Mouse (Mus musculus) cerebellum, adult 8-10 months (tissue): ENCODE data around the gene Evi5.

Source experiments
- DNase-seq: peaks from one replicate; pipeline ENCODE4 v3.0.0; 2022

Evi5 gene

GRCm38 (mm10) chr5:107731844-107732243 is 143.1 kb downstream of the Evi5 start:
- DNase-seq = no peak

DNA sequence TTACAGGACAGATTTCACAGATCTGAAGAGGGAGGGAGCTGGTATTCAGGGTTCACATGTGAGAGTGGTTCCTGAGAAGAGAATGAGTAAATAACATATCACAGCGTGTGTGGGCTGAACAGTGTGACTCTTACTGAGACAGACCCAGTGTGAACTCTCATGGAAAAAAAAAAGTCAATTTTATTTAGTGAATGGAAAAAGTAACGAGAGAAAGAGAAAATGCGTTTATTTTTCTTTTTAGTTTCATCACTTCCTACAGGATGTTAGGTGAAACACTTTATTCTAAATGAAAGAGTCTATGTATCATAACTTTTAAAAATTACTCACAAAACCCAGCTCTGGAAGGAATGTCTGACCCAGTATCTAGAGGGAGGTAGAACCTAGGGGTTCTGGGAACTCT is 143.5 kb downstream of the Evi5 start:
- no peak for DNase-seq

DNA sequence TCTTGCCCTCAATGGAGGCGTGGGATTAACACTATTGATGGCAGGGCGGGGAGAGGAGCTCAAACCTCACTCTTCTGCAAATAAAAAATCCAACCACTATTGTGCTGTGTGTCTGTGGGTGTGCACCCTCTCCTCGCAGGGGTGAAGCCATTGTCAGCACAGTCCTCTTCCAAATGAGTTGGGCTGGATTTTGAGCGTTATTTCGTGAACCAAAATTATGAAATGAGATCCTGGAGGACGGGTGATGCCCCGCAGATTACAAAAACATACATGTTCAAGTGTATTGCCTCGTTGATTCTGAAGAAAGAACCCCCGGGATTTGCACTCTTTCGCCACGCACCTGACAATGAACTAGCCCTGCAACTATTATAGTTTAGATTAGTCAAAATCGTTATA is 147.9 kb downstream of the Evi5 start:
- DNase-seq = no peak

DNA sequence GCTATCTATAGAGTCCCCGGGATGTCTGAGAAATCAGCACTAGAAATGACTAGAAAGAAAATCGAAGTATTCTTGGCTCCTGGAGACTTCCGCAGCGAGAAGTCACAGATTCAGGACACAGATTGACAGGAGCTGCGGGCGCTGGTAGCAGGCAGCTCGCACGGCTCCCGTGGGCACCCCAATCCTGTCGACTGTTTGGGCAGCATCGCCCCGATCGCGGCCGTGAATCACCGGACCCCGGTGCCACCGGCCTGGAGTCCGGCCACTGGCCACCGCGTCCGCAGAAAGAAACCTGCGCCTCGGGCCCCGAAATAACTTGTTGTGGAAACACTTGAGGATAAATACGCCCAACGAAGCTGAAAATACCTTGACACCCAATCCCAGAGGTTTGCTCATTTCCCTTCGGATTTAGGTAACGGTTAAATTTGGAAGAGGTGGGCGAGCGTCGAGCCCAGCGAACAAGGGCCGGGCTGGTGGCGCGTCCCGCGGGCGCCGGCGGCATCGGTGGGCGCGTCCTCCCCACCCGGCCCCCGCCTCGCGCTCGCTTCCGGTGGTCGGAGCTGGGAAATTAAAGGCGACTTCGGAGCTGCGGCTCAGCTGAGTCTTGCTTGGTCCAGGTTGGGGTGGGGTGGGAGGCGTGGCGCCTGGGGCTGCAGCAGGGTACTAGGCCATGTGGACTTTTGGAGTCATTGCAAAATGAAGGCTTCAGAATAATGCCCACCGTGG is 148.5 kb downstream of the Evi5 start:
- DNase-seq = no peak

DNA sequence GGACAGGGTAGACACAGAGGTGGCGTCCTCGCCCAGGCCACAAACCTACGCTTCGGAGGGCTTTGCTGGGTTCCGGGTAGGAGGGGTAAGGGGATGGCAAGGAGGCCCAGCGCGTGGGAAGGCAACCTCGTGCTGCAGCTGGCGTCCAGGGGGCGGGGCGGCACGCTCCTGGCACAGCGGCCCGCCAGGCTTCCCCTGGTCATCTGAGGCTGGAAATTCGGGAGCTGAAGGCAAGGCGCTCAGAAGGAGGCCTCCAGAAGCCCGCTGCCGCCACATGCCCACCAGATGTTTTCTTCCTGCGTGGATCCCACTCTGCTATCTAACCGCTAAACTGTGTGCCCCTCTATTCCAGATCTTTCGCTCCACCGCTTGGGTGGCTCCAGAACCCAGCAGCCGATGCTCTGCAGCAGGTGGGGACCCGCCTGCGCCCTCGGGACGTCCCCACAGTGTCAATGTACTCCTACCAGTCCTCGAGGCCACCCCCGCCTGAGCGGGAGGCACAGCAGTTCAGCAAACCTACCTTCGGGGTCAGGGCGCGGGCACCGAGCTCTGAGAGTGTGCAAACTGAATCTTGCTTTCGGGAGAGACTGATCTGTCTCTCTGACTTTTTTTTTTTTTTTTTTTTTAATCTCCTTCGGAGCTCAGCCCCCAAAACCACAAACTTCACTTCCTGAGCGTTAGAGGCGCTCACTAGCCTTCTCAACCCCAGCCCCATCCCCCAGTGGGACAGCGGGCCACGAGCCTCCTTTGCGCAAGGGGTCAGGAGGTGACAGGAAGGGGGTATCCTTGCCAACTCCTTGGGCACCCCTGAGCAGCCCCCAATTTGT is 149.3 kb downstream of the Evi5 start, which contains the start of gene Gfi1:
Gene Gfi1 (minus strand): TSS at position 602 of the 827 bp plus-strand sequence.
- DNase-seq = no peak

GRCm38 (mm10) chr5:107724661-107725434 is 150.1 kb downstream of the Evi5 start:
- no peak for DNase-seq

GRCm38 (mm10) chr5:107723541-107724511 is 151.1 kb downstream of the Evi5 start:
- DNase-seq = no peak

DNA sequence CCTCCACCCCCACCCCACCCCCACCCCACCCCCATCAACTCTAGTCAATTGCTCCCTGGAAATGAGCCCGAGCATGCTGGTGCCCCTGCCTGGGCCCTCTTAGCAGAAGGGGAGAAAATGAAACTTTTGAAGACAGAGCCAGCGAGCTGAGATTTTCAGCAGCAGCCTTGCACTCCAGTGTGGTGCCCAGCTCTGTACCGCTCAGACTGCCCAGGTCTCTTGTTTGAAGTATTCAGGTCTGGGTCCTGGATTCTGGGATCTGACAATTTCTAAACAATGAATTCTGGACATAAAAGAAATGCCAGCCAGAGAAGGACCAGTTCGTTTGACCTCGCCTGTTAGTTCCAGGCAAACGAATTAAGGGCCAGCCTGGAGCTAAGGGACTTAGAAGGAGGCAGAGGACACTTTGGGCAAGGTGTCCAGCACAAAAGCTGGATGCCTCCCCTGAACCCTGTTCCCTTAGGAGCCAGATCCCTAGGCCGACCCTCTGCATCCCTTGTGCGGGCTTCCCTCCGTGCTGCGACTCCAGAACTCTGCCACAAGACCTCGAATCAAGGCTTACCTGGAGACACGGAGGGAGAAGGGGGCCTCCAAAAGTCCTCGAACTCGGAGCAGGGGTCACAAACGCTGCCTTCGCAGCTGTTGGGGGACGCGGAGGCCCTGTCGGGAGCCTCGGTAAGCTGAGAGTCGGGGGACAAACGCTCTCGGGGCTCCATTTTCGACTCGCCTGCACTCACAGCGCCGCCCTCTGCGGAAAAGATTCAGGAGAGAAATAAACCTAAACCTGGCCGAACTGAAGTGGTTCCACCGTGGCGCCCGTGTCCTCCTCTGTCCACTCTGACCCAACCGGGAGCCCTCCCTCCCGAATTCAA is 152.0 kb downstream of the Evi5 start:
- DNase-seq = no peak

DNA sequence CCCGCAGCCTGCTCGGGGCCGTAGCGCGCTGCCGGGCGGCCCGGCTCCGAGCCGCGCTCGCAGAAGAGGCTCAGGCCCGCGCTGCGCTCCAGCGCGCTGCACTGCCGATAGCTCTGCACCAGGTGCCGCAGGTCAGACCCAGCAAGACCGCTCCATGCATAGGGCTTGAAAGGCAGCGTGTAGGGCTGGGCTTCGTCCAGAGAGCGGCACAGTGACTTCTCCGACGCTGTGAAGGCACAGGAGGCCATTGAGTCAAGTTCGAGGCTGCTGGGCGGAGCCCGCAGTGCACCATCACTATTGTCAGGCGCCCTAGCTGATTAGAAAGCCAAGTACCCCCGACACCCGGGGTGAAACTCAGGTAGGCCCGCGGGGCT is 153.3 kb downstream of the Evi5 start:
- DNase-seq = no peak

DNA sequence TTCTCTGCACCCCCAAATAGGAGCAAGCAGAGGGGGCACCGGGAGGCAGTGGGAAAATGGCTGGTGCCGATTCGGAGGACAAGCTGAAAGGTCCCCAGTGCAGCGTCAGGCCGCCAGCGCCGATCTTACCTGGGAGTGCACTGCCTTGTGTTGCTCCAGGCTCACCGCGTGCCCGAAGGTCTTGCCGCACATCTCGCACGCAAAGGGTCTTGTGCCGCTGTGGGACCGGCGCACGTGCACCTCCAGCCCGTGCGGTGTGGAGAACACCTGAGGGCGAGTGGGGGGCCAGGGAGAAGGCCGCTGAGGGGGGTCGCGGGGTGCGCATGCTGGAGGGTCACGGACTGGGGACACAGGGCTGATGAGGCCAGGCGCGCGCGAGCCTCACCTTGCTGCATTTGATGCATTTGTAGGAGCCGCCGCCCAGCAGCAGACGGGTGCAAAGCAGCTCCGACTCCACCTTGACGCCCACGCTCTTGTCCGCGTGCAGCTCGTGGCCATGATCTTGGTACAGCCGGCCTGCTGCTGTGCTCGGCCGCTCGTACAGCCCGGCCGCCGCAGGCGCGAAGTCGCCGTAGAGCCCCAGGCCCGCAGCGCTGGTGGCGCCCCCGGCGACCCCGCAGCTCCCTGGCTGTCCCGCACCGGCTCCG is 153.8 kb downstream of the Evi5 start:
- no peak for DNase-seq

DNA sequence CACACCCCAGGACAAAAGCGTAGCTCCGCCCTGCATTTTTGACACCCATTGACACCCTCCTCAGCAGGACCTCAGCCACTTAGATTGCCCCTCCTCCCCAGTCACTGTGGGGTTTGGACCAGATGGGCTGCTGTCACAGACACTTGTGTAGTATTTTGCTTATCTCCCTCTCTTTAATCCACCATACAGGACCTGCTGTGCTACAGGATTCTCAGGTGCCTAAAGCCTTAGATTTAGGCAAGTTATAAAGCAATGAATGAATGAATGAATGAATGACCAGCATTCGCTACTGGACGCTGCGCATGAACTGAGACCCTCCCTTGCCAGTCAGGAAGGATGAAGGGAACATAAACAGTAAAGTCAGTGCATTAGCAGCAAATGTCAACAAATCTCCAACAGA is 154.4 kb downstream of the Evi5 start:
- DNase-seq = no peak

GRCm38 (mm10) chr5:107719786-107720185 is 155.1 kb downstream of the Evi5 start:
- DNase-seq = no peak

GRCm38 (mm10) chr5:107719209-107719608 is 155.7 kb downstream of the Evi5 start:
- DNase-seq = no peak

DNA sequence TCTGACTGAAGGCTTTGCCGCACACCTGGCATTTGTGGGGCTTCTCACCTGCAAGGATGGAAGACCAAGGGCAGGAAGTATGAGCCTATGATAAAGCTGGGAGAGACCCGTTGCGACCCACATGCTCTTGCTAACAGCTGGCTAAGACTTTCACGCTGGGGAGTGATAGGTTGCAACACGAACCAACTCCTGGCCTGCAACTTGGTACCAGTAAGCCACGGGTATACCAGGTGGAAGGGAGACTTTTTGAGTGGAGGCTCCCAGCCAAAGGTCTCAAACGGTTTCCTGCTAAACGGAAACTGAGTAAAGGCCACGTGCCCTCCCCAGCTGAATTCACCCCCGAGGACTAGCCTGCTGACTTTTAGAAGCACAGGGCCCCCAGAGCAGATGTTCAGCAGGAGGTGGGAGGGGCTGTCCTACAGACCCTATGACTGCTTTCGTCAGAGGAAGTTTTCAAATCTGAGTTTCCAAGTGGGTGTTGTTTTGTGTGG is 157.0 kb downstream of the Evi5 start:
- no peak for DNase-seq

- DNase-seq = no peak
These were observed 163.2 kb downstream of the Evi5 start for GRCm38 (mm10) chr5:107711689-107712088.

- DNase-seq = no peak
These were observed 166.6 kb downstream of the Evi5 start for GRCm38 (mm10) chr5:107708124-107708797.

GRCm38 (mm10) chr5:107706262-107706661 is 168.6 kb downstream of the Evi5 start:
- DNase-seq = no peak

- no peak for DNase-seq
These were observed 169.2 kb downstream of the Evi5 start for GRCm38 (mm10) chr5:107705756-107706155.

DNA sequence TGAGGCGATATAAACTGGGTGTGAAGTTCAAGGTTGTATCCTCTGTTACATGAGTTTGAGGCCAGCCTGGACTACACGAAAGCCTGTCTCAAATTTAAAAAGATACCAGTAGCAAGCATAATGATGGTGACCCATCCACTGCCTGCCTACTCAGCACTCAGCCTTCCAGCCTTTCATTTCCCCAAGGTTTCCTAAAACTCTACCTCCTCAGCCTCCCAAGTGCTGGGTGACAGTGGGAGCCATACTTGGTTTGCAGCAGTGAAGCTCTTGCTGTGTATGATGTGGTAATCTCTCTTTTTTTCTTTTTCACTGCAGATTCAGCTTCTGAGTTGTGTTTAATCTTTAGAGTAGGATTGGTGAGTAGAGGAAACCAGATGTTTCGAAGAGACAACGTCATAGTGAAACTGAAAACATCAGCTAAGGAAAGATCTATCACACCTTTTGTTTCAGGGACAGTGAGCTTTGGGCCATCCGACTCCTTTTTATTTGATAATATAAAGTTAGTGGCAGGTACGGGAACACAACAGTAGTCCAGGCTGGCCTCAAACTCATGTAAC is 171.6 kb downstream of the Evi5 start:
- DNase-seq = no peak

- DNase-seq = no peak
These were observed 173.2 kb downstream of the Evi5 start for GRCm38 (mm10) chr5:107701658-107702057.
